Mouse (Mus musculus) MEL (cell line): ENCODE measurements around the gene Slc30a3. TPM values are rescaled to one million over a fixed set of nuclear protein-coding genes. Genes with fewer than 3 reads are reported as not detected.
"Not testable (repeated sequence)": the region's sequence is repeated elsewhere in the genome, so short reads cannot be mapped to it uniquely, and the experiment has no call there.

Experiments
- DNase-seq: peaks from one replicate; pipeline ENCODE4 v3.0.0; 2011; ENCODE audit warnings: low read depth, low spot score
- H3K27ac ChIP-seq: 2 replicates; pipeline ENCODE4 v1.5.1; 2012; ENCODE audit warnings: low read depth, mild to moderate bottlenecking, control low read depth, low read length, moderate library complexity; ENCODE audit not compliant: control insufficient read depth
- H3K27me3 ChIP-seq, 2 experiments: fragments of 150-350 bp in 1 of 2; sonication (generic) in 1 of 2; 2 replicates each; pipeline ENCODE4 v1.6.1; 2012; ENCODE audit warnings: low read length in 2 of 2, mild to moderate bottlenecking in 2 of 2, improper control_type of control experiment in 1 of 2, moderate library complexity in 1 of 2; ENCODE audit not compliant: insufficient read depth in 2 of 2, control insufficient read depth in 1 of 2
- H3K36me3 ChIP-seq, 2 experiments: 2 replicates each; pipeline ENCODE4 v1.6.1; 2012 to 2014; ENCODE audit warnings: low read length in 2 of 2, improper control_type of control experiment in 1 of 2, inconsistent platforms in 1 of 2, mild to moderate bottlenecking in 1 of 2; ENCODE audit not compliant: insufficient read depth in 2 of 2, control insufficient read depth in 1 of 2
- H3K4me1 ChIP-seq, 2 experiments: fragments of 150-350 bp in 1 of 2; sonication (generic) in 1 of 2; 2 replicates each; pipeline ENCODE4 v1.6.1; 2012; ENCODE audit warnings: low read length in 2 of 2, improper control_type of control experiment in 1 of 2, mild to moderate bottlenecking in 1 of 2; ENCODE audit not compliant: insufficient read depth in 2 of 2, control insufficient read depth in 1 of 2
- H3K4me3 ChIP-seq, 2 experiments: fragments of 150-350 bp in 1 of 2; sonication (generic) in 1 of 2; 2 replicates each; pipeline ENCODE4 v1.5.1; 2012; ENCODE audit warnings: low read depth in 2 of 2, low read length in 2 of 2, mild to moderate bottlenecking in 2 of 2, moderate library complexity in 2 of 2, control low read depth in 1 of 2, improper control_type of control experiment in 1 of 2; ENCODE audit not compliant: control insufficient read depth in 1 of 2, insufficient read depth in 1 of 2
- H3K79me2 ChIP-seq: 2 replicates; pipeline ENCODE4 v1.6.1; 2012; ENCODE audit warnings: mild to moderate bottlenecking, low read length, moderate library complexity; ENCODE audit not compliant: control insufficient read depth, poor library complexity, insufficient read depth
- H3K9ac ChIP-seq: 2 replicates; pipeline ENCODE4 v1.6.1; 2012; ENCODE audit warnings: low read depth, mild to moderate bottlenecking, control low read depth, low read length, moderate library complexity; ENCODE audit not compliant: control insufficient read depth, poor library complexity, severe bottlenecking
- H3K9me3 ChIP-seq: fragments of 150-350 bp; sonication (generic); replicated peaks from 2 replicates; pipeline ENCODE4 v1.6.1; 2012; ENCODE audit warnings: mild to moderate bottlenecking, low read length, improper control_type of control experiment, moderate library complexity; ENCODE audit not compliant: insufficient read depth
- BHLHE40 ChIP-seq: IDR thresholded peaks from 2 replicates; pipeline ENCODE4 v1.6.1; 2012; ENCODE audit warnings: low read depth, mild to moderate bottlenecking, inconsistent platforms, low read length, improper control_type of control experiment, borderline replicate concordance
- CHD2 ChIP-seq: IDR thresholded peaks from 2 replicates; pipeline ENCODE4 v1.6.1; 2011; ENCODE audit warnings: low read length, improper control_type of control experiment
- CTCF ChIP-seq, 3 experiments: IDR thresholded peaks in 2 of 3; conservative IDR thresholded peaks in 1 of 3; 2 replicates each; pipeline ENCODE4 v1.5.1; 2011 to 2012; ENCODE audit warnings: low read length in 3 of 3, low read depth in 2 of 3, mild to moderate bottlenecking in 2 of 3, improper control_type of control experiment in 1 of 3, inconsistent platforms in 1 of 3, mixed read lengths in 1 of 3, moderate library complexity in 1 of 3; ENCODE audit not compliant: control insufficient read depth in 1 of 3, insufficient read depth in 1 of 3, poor library complexity in 1 of 3, severe bottlenecking in 1 of 3
- ELF1 ChIP-seq: IDR thresholded peaks from 2 replicates; pipeline ENCODE4 v1.6.1; 2014; ENCODE audit warnings: low read depth, mild to moderate bottlenecking, inconsistent platforms, low read length, improper control_type of control experiment, moderate library complexity
- ETS1 ChIP-seq: IDR thresholded peaks from 2 replicates; pipeline ENCODE4 v1.6.1; 2012; ENCODE audit warnings: low read depth, mild to moderate bottlenecking, inconsistent platforms, low read length, improper control_type of control experiment, moderate library complexity
- MAFK ChIP-seq: IDR thresholded peaks from 2 replicates; pipeline ENCODE4 v1.6.1; 2011; ENCODE audit warnings: low read depth, mild to moderate bottlenecking, low read length, improper control_type of control experiment, borderline replicate concordance
- MAX ChIP-seq: IDR thresholded peaks from 2 replicates; pipeline ENCODE4 v1.6.1; 2011; ENCODE audit warnings: low read length, improper control_type of control experiment
- MYC ChIP-seq: IDR thresholded peaks from 2 replicates; pipeline ENCODE4 v1.6.1; 2011; ENCODE audit warnings: low read depth, mild to moderate bottlenecking, low read length, improper control_type of control experiment, moderate library complexity
- NELFE ChIP-seq: IDR thresholded peaks from 2 replicates; pipeline ENCODE4 v1.6.1; 2011; ENCODE audit warnings: low read depth, low read length, improper control_type of control experiment
- RAD21 ChIP-seq: IDR thresholded peaks from 2 replicates; pipeline ENCODE4 v1.6.1; 2011; ENCODE audit warnings: mild to moderate bottlenecking, low read depth, low read length, improper control_type of control experiment
- RCOR1 ChIP-seq: IDR thresholded peaks from 2 replicates; pipeline ENCODE4 v1.6.1; 2012; ENCODE audit warnings: low read depth, mild to moderate bottlenecking, inconsistent platforms, low read length, improper control_type of control experiment
- SIN3A ChIP-seq: IDR thresholded peaks from 2 replicates; pipeline ENCODE4 v1.6.1; 2012; ENCODE audit warnings: low read length, improper control_type of control experiment, inconsistent platforms
- TAL1 ChIP-seq: IDR thresholded peaks from 2 replicates; pipeline ENCODE4 v1.6.1; 2012; ENCODE audit warnings: mild to moderate bottlenecking, inconsistent platforms, low read length, moderate library complexity, mixed read lengths
- TBP ChIP-seq: IDR thresholded peaks from 2 replicates; pipeline ENCODE4 v1.8.0; 2011; ENCODE audit warnings: low read depth, low read length, improper control_type of control experiment
- TCF12 ChIP-seq: IDR thresholded peaks from 2 replicates; pipeline ENCODE4 v1.6.1; 2014; ENCODE audit warnings: low read depth, mild to moderate bottlenecking, inconsistent platforms, low read length, improper control_type of control experiment, moderate library complexity
- ZC3H11A ChIP-seq: IDR thresholded peaks from 2 replicates; pipeline ENCODE4 v1.6.1; 2012; ENCODE audit warnings: low read depth, mild to moderate bottlenecking, inconsistent platforms, low read length, improper control_type of control experiment
- ZKSCAN1 ChIP-seq: IDR thresholded peaks from 2 replicates; pipeline ENCODE4 v1.6.1; 2012; ENCODE audit warnings: low read depth, mild to moderate bottlenecking, inconsistent platforms, low read length, improper control_type of control experiment, moderate library complexity
- ZNF384 ChIP-seq: IDR thresholded peaks from 2 replicates; pipeline ENCODE4 v1.6.1; 2012; ENCODE audit warnings: low read depth, mild to moderate bottlenecking, inconsistent platforms, low read length, improper control_type of control experiment
- polyA plus RNA-seq, 2 experiments: library from polyadenylated mRNA; stranded (reverse) in 1 of 2; unstranded in 1 of 2; fragments of >175 nt in 1 of 2; fragments of >200 nt in 1 of 2; gene quantifications; 2 replicates each; pipeline versions ENCODE4 v1.2.1 to v1.2.4; 2012; ENCODE audit warnings: low replicate concordance in 2 of 2, low read depth in 1 of 2; ENCODE audit not compliant: insufficient read length in 2 of 2, insufficient read depth in 1 of 2, missing spikeins in 1 of 2
- total RNA-seq: library from RNA; depleted of rRNA; stranded (reverse); fragments of 300-350 nt; gene quantifications from 2 replicates; pipeline ENCODE4 v1.2.3, GENCODE M21; 2012

Gene Slc30a3
- total and polyA plus RNA-seq, 3 experiments: not detected

GRCm38 (mm10) chr5:31054261-31055215 is 53.5 kb downstream of the Slc30a3 start, which contains the start of gene Cad (continued):
- TF ChIP-seq CTCF (IDR thresholded peaks at IDR 0.05 in 2 of 3, conservative IDR thresholded peaks at IDR 0.05 in 1 of 3; ENCODE audit: control insufficient read depth in 1 of 3, insufficient read depth in 1 of 3, low read depth in 2 of 3, low read length in 3 of 3, poor library complexity in 1 of 3, severe bottlenecking in 1 of 3) (peak in 2 of 3 experiments; percentile 8 to 40; a peak in 3 of 6 replicates), ZC3H11A (no peak), ELF1 (peak; percentile 23; the same call in 1 of the 2 replicates), MAX (peak; percentile 98), TAL1 (no peak), RAD21 (no peak), TCF12 (peak; percentile 50; the same call in 1 of the 2 replicates), BHLHE40 (no peak), TBP (peak; percentile 72), NELFE (peak; percentile 97), ZKSCAN1 (no peak)

- Histone ChIP-seq H3K36me3 (peaks cover 12 to 22% of the 10 kb centered on the region in 2 experiments), H3K9ac (peak overlapping the region; percentile 75), H3K79me2 (peaks cover 31% of the 10 kb centered on the region), H3K4me1 (peaks cover 5 to 16% of the 10 kb centered on the region in 2 experiments)
- DNase-seq, H3K27ac ChIP-seq: not testable (repeated sequence)
- 0 out of 2 replicates have a peak, but pooled peaks have one; percentile 26 for TF ChIP-seq RCOR1
- TF ChIP-seq ZNF384: peak; percentile 79
- TF ChIP-seq, all 39 proteins: peak for 2; not testable (repeated sequence) for 37
- not testable (repeated sequence) for H3K9me3 ChIP-seq, H3K27me3 ChIP-seq
- peak overlapping the region; percentile 92 to 93 for H3K4me3 ChIP-seq
Observed at GRCm38 (mm10) chr5:31053728-31054127, 54.3 kb downstream of the Slc30a3 start.

GRCm38 (mm10) chr5:31050427-31050826 is 57.6 kb downstream of the Slc30a3 start:
- peaks cover 0 to 14% of the 10 kb centered on the region in 2 experiments; a peak in 2 of 4 replicates for H3K36me3 ChIP-seq
- H3K27ac ChIP-seq: no peak overlapping the region
- no peak overlapping the region for H3K4me3 ChIP-seq
- H3K27me3 ChIP-seq: no peaks in the 10 kb centered on the region
- peaks cover 3 to 15% of the 10 kb centered on the region in 2 experiments for H3K4me1 ChIP-seq
- no peak overlapping the region for H3K9ac ChIP-seq
- no peaks in the 10 kb centered on the region for H3K9me3 ChIP-seq
- TF ChIP-seq MAX (0 out of 2 replicates have a peak, but pooled peaks have one; percentile 38), BHLHE40 (no peak), SIN3A (peak; percentile 48), CTCF (IDR thresholded peaks at IDR 0.05 in 2 of 3, conservative IDR thresholded peaks at IDR 0.05 in 1 of 3; ENCODE audit: control insufficient read depth in 1 of 3, insufficient read depth in 1 of 3, low read depth in 2 of 3, low read length in 3 of 3, poor library complexity in 1 of 3, severe bottlenecking in 1 of 3) (peak in 1 of 3 experiments; percentile 33; a peak in 1 of 6 replicates), RAD21 (peak; percentile 23), CHD2 (no peak), ETS1 (no peak), ZNF384 (no peak), MAFK (no peak), MYC (peak; percentile 87; the same call in 1 of the 2 replicates), ZC3H11A (peak; percentile 13; the same call in 1 of the 2 replicates)
- peaks cover 14% of the 10 kb centered on the region for H3K79me2 ChIP-seq
- peak; percentile 44 for DNase-seq
